Mouse (Mus musculus): Measurements from ENCODE around the gene Mlx.

Gene Mlx

DNA sequence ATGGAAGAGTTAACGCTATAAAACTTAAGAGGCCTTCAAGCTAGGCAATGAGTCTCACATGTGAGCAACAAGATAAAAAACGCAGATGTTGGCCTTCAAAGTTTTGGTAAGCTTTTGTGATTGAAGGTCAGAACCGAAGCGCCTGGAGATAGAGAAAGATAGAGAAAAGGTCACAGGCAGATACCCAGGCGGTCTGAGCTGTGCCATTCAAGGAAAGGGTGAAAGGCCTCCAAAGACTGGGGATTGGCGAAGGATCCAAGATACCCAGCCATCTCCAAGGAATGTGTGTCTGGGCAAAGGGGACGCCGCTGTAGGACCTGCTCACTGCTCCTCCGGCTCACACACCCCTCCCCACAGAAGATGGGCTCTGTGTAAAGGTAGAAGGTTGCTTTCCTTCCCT, 22.1 kb upstream of the Mlx start:
- no peak for DNase-seq (ENCODE audit: low spot score in 2 of 2)

DNA sequence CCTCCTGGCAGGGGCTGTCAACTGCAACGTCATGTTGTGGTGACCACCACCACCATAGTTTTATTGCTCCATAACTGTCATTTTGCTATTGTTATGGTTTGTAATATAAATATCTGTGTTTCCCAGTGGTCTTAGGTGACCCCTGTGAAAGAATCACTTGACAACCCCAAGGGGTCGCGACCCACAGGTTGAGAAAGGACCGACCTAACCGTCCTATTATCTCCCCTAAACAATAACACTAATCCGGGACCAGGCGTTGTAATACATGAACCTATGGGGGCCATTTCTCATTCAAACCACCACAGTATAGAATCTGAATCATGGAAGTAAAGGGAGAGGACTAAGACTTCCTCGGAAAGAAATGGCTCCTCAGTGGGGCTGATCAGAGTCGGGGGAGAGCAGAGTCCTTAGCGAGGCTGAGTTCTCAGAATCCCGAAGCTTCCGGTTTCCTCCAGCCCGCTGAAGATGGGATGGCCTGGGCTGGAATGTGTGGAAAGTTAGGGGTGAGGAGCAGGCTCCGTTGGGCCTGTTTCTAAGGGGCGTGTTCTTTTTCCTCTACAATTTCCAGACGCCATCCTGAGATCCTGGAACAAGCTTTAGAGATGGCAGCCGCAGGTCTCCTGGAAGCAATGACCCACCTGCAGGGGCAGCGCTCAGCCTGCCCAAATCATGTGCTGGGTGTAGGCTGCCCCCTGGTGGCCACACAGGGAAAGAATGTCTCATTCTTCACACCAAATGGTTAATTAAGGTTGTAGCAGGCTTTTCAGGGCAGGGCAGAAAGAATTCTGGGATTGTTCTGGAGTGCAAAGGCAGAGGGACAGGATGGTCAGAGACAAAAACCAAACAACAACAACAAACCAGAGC, 20.3 kb upstream of the Mlx start:
- DNase-seq (ENCODE audit: low spot score in 2 of 2), result peak; percentile 81 to 84

DNA sequence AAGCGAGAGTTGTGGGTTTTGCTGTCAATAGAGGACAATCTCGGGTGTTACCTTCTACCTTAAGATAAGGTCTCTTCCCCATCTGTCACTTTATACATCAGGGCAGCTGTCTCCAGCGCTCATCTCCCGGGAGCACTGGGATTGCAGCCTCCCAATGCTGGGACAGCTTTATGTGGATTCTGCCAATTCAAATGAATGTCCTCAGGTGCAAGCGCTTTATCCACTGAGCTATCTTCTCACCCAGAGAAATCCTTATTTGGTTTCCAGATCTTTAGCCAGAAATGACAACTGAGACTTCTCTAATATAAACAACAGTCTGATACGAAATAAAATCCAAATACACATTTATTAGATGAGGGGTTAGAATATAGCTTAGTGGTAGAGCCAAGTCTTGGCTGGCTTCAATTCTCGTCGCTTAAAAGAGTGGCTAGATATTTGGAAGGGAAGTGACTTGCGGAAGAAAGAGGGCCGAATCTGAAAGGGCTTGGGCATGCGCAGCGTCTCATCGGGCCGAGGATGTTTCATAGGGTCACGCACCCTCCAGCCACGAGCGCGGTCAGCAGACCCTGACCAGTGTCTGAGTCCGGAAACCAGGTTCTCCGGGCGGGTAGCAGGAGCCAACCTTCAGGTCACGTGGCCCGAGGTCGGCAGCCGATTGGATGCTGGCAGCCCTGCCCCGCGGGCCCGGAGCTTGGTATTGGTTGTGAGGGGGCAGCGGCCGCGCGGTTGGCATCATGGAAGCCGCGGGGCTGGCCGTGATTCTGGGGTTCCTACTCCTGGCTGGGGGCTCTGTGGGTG, 17.5 kb upstream of the Mlx start, which contains the start of gene Naglu:
Gene Naglu (plus strand): TSS at position 622 of the 798 bp plus-strand sequence.
- peak; percentile 98 for DNase-seq (ENCODE audit: low spot score in 2 of 2)

DNA sequence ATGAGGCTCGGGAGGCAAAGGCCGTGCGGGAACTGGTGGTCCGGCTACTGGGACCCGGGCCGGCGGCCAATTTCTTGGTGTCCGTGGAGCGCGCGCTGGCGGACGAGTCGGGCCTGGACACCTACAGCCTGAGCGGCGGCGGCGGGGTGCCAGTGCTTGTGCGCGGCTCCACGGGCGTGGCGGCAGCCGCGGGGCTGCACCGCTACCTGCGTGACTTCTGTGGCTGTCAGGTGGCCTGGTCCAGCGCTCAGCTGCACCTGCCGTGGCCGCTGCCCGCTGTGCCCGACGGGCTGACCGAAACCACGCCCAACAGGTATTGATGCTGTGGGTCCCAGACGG, 16.9 kb upstream of the Mlx start:
- no peak for DNase-seq (ENCODE audit: low spot score in 2 of 2)

DNA sequence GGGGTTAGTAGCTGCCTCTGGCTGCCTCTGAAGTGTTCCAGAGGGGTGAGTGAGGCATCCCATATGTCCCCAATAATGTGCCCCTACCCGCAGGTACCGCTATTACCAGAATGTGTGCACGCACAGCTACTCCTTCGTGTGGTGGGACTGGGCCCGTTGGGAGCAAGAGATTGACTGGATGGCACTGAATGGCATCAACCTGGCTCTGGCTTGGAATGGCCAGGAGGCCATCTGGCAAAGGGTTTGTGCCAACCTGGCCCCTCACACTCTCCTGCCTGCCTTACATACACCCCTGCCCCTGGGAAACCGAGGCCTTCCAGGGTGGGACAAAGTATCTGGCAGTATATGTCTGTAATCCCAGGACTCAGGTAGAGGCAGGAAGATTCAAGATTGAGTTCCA, 16.1 kb upstream of the Mlx start:
- no peak for DNase-seq (ENCODE audit: low spot score in 2 of 2)

DNA sequence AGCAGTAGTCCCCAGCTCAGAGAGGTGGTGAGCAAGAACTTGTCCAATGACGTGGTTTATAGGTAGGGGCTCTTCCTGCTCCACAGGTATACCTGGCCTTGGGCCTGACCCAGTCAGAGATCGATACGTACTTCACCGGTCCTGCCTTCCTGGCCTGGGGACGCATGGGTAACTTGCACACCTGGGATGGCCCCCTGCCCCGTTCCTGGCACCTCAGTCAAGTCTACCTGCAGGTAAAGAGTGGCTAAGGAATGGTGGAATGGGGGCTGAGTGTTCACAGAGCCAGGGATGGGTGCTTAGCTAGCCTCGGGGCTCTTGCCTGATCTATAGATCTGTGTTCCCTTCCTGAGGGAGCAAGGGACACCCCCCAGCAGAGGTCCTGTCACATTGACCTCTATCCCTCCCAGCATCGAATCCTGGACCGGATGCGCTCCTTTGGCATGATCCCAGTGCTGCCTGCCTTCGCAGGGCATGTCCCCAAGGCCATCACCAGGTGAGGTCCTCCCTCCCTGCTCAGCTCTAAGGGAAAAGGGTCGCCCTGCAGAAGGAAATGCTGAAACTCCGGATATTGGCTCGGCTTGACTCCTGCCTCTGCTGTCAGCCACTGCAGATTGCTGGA, 15.2 kb upstream of the Mlx start:
- DNase-seq (ENCODE audit: low spot score in 2 of 2), result no peak

DNA sequence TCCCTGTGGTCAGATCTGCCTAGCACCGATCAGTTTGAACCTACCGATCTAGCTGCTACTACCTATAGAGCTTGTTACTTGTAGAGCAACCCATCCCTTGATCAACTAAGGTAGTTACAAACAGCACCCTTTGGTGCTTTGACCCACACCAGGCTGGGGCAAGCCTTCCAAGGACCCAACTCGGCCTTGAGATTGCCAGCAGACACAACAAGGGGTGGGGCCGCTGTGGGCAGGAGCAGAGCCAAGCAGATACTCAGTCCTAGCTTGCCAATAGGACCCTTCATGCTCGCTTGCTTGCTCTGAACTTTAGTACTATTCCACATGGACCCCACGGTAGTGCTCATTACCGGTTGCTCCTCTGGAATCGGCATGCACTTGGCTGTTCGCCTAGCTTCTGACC, 9.0 kb upstream of the Mlx start, which contains the start of gene Hsd17b1:
Gene Hsd17b1 (plus strand): TSS at position 291 of the 400 bp plus-strand sequence.
- DNase-seq (ENCODE audit: low spot score in 2 of 2), result no peak

DNA sequence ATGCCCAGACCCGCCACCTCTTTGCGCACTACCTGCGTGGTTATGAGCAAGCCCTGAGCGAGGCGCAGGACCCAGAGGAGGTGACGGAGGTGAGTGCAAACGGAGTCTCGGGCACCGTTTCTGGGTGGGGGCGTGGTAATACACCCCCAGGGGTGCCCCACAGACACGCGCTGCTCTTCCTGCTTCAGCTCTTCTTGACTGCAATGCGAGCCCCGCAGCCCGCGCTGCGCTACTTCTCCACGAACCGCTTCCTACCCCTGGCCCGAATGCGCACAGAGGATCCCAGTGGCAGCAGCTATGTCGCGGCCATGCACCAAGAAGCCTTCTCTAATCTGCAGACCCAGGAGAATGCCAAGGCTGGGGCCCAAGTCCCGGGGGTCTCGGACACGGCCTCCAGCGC, 7.3 kb upstream of the Mlx start:
- DNase-seq (ENCODE audit: low spot score in 2 of 2), result no peak

DNA sequence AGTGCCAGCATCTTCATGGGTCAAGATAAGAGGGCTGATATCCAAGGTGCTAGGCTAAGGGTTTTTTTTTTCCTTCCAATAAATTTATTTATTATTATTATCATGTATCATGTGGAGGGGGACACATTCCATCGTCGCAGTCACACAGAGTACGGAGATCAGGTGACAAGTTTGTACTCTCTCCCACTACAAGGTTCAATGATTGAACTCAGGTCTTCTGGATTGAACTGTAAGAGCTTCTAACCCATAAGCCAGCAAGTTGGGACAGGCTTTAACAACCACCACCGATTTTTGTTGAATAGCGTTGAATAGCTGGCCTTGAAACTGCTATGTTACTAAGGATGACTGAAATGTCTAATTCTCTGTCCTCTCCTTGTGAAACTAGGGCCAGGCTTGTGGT, 6.7 kb upstream of the Mlx start:
- no peak for DNase-seq (ENCODE audit: low spot score in 2 of 2)

DNA sequence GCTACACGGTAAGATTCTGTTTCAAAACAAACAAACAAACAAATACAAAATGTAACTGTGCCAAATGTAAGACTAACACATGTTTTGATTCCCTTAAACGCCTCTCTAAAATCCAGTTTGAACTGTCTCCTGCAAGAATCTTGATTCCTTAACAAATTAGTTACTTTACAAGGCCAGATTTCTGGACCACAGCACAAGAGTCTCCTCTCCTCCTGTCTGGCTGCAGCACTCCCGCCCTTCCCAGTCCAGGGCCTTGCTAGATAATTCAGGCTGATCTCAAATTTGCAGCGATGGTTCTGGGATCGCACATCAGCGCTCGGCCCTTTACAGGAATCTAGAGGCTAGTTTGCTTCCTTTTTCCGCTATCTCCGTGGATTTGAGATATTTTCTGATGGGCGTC, 5.4 kb upstream of the Mlx start:
- DNase-seq (ENCODE audit: low spot score in 2 of 2), result peak in 1 of 2 experiments; percentile 33

DNA sequence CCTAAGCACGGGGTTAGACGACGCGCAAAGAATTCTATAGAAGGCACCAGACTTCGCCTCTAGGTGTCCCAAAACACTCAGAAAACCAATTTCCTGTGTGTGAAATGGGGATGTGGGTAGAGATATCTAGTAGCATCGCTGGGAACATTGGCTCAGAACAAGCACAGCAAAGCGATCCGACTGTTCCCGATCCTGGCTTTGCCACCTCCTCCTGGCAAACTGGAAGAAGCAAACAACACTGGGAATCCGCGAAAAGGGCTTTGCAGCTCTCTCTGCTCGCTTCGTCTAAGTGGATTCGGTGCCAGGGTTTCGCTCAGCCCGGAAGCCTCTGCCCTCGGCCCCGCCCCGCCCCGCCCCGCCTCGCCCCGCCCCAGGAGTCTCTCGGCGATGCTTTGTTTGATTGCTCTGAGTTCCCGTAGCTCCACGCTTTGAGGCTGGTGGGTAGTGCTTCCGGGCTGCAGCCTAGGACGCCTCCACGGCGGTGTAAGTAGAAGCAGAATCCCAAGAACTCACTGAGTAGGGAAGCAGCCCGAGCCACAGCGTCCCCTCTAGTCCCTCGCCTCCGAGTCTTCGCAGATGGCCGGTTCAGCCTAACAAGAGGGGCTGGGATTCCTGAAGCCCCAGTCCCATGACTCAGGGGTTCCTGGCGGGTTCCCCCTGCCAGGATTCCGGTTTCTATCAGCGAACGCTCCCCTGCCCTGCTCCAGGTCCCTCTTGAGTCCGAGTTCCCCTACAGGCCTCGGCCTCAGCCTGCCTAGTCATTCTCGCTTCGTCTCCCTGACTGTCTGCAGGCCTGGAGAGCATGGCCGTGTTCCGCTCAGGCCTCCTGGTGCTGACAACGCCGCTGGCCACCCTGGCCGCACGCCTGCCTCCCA, 4.6 kb upstream of the Mlx start, which contains the start of gene Coasy:
Gene Coasy (plus strand): TSS at position 358 of the 875 bp plus-strand sequence.
- peak; percentile 91 to 95 for DNase-seq (ENCODE audit: low spot score in 2 of 2)

DNA sequence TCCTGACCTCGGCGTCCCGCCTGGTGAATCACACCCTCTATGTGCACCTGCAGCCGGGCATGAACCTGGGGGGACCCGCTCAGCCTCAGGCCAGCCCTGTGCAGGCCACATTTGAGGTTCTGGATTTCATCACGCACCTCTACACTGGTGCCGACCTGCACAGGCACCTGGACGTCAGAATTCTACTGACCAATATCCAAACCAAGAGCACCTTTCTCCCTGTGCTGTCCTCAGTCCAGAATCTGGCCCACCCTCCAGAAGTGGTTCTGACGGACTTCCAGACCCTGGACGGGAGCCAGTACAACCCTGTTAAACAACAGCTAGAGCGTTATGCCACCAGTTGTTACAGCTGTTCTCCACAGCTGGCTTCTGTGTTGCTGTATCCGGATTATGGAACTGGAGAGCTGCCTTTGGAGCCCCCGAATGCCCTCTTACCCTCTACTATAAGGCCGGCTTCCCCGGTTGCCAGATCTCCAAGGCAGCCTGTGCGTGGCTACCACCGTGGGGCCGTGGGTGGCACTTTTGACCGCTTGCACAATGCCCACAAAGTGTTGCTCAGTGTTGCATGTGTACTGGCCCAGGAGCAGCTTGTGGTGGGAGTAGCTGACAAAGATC, 3.9 kb upstream of the Mlx start:
- DNase-seq (ENCODE audit: low spot score in 2 of 2), result peak; percentile 51 to 64

DNA sequence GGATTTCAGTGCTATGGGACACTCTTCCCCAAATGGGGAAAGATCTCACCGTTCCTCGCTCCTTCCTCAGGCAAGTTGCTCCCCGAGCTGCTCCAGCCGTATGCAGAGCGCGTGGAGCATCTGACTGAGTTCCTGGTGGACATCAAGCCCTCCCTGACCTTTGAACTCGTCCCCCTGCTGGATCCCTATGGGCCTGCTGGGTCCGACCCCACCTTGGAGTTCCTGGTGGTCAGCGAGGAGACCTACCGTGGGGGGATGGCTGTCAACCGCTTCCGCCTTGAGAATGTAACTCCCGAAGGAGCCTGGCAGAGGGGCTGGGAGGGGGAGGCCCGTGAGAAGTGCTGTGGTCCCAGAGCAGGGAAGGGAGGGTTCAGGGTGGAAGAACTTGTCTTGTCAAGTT, 2.8 kb upstream of the Mlx start:
- DNase-seq (ENCODE audit: low spot score in 2 of 2), result peak in 1 of 2 experiments; percentile 19

DNA sequence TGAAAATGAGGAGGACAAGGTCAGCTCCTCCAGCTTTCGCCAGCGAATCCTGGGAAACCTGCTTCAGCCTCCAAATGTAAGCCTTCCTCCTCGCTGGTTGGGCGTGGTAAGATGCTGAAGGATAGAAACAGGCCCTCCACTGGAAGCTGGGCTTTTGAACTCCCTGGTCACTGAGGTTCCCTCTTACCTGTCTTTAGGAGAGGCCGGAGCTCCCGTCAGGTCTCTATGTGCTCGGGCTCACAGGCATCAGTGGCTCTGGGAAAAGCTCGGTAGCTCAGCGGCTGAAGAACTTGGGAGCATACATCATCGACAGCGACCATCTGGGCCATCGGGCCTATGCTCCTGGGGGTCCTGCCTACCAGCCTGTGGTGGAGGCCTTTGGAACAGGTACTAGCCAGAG, 2.3 kb upstream of the Mlx start:
- peak in 1 of 2 experiments; percentile 37 for DNase-seq (ENCODE audit: low spot score in 2 of 2)

DNA sequence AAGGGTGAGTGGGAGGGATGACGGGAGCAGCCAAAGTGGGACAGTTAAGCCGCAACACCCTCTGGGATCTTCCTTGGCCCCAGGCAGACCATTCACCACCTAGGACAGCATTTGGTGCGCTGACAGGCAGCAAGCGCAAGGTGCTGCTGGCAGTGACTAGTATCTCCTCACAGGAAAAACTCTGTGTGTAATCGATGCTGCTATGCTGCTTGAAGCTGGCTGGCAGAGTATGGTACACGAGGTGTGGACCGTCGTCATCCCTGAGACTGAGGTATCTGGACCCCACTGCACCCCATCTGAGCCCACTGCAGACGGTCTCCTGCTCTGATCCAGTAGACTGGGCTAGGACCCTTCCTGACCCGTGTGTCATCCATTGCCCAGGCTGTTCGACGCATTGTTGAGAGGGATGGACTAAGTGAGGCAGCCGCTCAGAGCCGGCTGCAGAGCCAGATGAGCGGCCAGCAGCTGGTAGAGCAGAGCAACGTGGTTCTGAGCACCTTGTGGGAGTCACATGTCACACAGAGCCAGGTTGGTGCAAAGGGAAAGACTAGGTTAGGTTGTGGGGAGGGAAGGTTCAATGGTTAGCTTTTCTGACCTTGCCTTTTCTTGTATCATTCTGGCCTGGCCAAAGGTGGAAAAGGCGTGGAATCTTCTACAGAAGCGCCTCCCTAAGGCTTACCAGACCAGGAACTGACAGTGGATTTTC, 1.3 kb upstream of the Mlx start:
- peak in 1 of 2 experiments; percentile 34 for DNase-seq (ENCODE audit: low spot score in 2 of 2)

DNA sequence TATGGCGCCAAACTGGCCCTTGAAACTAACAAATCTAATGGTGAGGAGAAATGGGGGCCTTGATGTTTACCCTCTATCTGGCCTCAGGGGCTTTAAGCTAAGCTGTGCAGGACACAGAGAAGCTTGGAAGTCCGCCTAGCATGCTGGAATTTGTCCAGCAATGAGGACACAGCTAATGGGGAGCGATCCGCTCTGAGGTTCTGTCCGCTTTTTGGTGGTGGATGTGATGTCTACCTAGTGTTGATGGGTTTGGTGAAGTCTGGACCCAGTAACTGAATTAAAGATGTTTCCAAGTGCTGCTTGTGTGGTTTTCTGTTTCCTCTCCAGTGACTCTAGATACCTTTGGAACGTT, 778 bp upstream of the Mlx start:
- DNase-seq (ENCODE audit: low spot score in 2 of 2), result peak in 1 of 2 experiments; percentile 42

DNA sequence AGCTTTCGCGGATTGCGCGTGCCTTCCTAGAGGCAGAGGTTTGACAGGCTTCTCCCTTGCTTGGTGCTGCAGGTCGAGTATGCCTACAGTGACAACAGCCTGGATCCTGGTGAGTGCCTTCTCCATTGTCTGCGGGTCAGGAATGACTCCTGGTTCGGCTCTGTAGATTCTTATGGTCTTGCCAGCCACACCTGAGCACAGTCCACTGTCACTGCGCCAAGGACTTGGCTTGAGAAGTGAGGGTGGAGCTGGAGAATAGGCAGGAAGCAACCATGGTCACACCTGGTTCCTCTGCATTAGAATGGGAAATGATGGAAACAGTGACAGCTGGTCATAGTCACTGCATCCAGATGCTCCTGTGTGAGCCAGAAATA, 592 bp downstream of the Mlx start:
- no peak for DNase-seq (ENCODE audit: low spot score in 2 of 2)

DNA sequence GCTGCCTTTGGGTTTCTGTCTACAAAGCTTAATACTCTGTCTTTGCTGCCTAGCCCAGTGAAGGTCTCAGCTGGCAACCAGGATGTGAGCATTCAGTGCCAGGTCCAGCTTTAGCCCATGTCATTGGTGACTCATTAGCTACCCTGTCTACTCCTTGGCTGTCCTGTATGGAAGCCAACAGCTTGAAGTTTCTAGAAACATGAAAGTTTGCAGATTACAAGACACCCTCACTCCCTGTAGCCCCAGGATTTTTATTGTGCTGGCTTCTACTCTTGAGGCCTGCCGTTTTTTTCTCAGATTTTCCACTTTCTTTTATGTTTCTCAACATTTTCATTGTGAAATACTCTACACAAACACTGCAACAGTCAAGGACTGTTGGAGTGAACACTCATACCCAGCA, 2.9 kb downstream of the Mlx start:
- DNase-seq (ENCODE audit: low spot score in 2 of 2), result no peak

DNA sequence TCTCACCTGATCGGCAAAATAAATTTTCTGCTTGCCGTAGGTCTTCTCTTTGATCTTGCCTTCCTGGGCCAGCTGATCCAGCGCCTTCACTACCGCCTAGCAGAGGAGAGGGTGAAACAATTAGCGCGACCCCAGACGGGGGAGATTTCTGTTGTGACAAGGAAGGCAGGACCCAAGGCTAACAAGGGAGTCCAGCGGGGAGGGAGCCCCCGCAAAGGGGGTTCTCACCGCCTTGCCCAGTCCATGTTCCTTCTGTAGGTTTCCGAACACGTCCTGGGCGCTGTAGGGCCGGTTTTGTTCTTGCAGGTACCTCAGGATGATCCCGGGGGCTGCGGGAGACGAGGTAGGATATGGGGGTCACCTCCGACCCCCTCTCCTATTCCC, 7.8 kb downstream of the Mlx start:
- DNase-seq (ENCODE audit: low spot score in 2 of 2), result no peak

DNA sequence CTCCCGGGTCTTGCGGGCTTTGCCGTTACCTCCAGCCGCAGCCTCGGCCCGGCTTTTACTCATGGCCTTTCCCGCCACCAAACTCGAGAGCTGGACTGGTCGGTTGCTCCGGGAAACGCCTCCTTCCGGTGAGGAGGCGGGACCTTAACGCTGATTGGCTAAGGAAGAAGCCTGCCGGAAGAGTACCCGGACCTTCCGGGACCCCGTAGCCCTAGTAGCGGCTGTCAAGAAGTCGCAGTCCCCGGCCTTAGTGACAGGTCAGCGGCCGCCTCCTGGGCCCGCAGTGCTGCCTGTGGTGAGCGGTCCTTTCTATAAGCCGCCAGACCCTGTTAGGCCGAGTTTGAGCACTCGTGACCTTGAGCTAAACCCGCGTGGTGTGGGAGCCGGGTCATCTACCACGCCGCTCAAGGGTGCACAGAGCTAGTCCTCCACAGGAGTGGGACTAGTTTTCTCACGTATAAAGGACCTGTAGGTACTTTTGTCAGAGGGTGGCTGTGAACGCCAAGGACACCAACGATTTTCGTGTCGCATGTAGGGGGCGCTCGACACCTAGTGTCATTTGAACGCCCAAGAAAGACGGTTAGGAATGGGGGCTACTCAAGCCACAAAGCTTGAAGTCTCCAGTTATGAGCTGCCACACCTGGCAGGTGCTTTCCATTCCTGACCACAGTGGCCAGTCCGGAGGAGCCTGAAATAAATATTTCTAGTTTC, 8.4 kb downstream of the Mlx start, which contains the start of gene Psmc3ip:
Gene Psmc3ip (minus strand): TSS at position 123 of the 711 bp plus-strand sequence.
- peak; percentile 97 for DNase-seq (ENCODE audit: low spot score in 2 of 2)

All from right cerebral cortex, postnatal 10 days (tissue).